Mouse (Mus musculus): Measurements from ENCODE around the gene Pik3r1.

Pik3r1 gene

GRCm38 (mm10) chr13:101767809-101768629 lies at the start of gene Pik3r1:
Pik3r1 (minus strand) TSS chr13:101768217.
- DNase-seq (ENCODE audit: low spot score), result peak; percentile 94

- peak; percentile 86 for DNase-seq (ENCODE audit: low spot score)
These were observed 45.4 kb upstream of the Pik3r1 start for GRCm38 (mm10) chr13:101813267-101813900.

- no peak for DNase-seq (ENCODE audit: low spot score)
These were observed 44.3 kb upstream of the Pik3r1 start for GRCm38 (mm10) chr13:101812341-101812740.

- peak; percentile 46 for DNase-seq (ENCODE audit: low spot score)
These were observed 43.9 kb upstream of the Pik3r1 start for GRCm38 (mm10) chr13:101811882-101812281.

DNA sequence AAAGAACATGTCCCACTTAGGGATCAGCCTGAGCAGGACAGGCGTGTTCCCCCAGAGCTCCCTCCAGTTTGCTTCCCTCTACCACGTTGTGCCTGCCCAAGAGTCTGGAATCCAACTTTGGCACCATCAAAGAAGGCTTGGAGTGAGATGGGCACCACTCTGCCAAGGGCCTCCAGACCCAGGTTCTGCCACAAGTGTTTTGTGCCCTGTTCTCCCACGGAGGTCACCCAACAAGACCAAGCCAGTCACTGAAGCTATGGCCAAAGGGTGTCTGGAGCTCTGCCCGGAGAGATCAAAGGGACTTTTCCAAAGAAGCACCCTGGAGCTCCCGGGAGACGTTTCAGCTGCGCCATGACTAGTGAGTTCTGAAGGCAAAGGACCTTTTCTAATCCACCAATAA lies 42.6 kb upstream of the Pik3r1 start:
- no peak for DNase-seq (ENCODE audit: low spot score)

GRCm38 (mm10) chr13:101809796-101810195 lies 41.8 kb upstream of the Pik3r1 start:
- DNase-seq (ENCODE audit: low spot score), result no peak

- DNase-seq (ENCODE audit: low spot score), result no peak
These were observed 37.6 kb upstream of the Pik3r1 start for GRCm38 (mm10) chr13:101805559-101806091.

DNA sequence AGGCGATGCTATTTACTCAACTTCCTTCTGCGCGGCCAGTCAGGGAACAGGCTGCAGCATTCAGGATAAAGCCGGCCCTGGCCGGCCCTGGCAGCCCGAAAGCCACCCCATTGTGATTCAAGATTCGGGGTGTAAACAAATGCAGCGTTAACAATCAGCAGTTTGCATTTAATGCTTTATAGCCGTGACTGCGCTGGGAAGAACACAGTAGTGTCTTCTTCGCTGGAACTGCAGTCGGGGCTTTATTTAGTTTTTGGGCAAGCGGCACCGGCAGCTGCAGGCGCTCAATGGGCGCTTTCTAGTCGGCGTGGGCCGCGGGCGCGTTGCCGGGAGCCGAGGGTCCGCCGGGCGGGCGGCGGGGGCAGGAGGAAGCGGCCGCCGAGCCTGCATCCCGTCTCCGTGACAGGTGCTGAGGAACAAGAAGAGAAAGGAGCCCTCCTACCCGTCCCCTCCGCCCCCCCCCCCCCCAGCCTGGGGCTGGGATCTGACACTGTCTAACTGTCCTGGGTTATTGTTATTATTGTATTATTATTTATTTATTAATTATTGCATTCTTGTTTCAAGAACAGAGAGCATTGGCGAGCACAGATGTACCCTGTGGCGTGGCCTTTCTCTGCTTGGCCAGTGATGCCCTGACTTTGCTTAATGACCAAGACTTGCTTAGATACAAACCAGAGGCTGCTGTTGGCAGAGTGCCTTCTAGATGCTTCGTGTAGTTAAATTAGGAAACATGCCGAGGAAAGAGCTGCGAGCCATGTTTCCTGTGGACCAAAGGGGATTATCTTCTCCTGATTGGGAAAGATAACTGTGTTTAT lies 33.6 kb upstream of the Pik3r1 start:
- peak; percentile 72 for DNase-seq (ENCODE audit: low spot score)

DNA sequence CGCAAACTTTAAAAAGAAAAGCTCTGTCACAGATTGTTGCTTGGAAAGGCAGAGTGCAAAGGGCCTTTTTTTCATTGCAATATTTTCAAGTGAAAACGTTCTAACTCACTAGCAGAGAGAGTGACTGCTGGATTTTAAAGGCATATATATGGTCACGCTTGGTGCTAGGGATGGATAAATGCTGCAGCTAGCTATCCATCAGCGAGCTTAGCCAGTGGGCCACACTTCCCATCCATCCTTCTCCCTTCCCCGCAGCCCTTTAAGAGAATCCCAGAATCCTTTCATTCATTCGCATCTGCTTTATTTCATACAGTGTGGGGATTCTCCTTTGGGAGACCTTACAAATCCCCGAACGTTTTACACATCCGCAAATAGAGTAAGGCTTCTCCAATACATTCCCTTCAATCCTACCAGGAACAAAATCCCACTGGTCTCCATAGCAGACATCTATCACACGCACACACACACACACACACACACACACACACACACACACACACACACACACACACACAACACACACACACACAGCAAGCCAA lies 32.9 kb upstream of the Pik3r1 start:
- DNase-seq (ENCODE audit: low spot score), result no peak

DNA sequence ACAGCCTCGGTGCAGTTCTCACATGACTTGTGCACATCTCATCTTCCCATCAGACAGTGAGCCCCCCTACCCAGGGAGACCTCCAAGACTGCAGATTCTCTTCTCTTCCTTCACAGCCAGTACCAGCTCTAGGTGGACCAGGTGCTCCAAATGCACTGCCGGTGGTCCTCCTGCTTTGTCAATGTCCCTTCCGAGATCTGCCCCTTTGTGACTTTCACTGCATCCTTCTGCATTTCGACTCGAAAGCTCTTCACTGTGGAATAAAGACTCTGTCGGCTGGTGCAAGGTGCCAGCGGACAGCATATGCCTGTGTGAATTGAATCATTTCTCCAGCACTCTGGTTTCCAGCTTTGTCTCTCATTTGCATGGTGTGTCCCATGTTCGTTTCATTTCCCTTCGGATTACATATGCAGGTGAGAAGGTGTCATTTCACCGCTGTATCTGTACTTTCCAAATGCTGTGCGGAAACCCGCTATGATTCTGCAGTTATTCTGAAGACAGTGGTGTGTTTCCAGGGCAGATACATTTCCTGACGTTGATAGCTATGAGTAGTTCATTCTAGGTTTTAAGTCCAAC lies 32.1 kb upstream of the Pik3r1 start:
- DNase-seq (ENCODE audit: low spot score), result no peak

DNA sequence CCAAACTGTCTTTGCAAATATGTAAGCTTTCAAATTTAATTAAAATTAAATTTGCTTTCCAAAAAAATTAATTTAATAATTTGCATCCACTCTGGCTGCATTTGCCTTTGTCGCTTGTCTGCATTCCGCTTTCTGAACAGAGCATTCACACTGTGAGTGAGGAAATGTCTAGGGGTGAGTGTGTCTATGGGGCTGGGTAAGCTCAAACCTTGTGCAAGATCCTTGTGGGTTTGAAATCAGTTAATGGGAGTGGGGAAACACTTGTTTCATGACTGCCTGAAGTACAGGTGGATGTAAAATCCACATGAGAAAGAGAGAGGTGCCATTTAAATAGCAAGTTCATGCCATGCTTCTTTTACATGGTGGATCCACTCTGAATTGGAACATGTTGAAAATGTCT lies 31.3 kb upstream of the Pik3r1 start:
- no peak for DNase-seq (ENCODE audit: low spot score)

GRCm38 (mm10) chr13:101798522-101798921 lies 30.5 kb upstream of the Pik3r1 start:
- no peak for DNase-seq (ENCODE audit: low spot score)

GRCm38 (mm10) chr13:101796983-101797382 lies 29.0 kb upstream of the Pik3r1 start:
- DNase-seq (ENCODE audit: low spot score), result no peak

- DNase-seq (ENCODE audit: low spot score), result no peak
These were observed 17.7 kb upstream of the Pik3r1 start for GRCm38 (mm10) chr13:101785705-101786104.

DNA sequence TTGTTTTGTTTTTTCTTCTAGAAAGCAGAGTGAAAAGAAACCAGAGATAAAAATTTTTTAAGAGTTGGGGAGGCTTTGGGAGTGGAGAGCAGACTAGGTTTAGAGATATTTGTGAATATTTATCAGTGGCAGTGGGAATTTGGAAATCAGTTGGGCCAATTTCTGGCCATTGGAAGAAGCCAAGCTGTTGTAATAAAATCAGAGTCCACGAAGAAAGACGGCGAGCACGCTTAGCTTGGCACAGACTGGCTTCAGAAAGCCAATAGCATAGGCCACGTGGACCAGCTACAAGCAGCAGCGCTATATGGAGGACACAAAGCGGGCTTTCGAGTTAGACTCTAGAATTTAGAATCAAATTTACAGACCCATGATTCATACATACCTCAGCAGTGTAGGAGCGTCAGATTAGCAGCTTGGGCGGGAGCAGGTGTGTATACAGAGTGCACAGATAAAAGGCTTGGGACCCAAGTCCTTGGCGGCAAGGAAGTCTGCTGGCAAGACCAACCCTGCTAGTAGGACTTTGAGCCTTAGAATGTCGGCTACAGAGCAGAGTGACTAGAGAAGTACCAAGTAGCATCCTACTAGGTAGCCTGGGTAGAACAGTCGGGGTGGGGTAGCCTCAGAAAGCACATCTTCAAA lies 16.8 kb upstream of the Pik3r1 start:
- DNase-seq (ENCODE audit: low spot score), result no peak

DNA sequence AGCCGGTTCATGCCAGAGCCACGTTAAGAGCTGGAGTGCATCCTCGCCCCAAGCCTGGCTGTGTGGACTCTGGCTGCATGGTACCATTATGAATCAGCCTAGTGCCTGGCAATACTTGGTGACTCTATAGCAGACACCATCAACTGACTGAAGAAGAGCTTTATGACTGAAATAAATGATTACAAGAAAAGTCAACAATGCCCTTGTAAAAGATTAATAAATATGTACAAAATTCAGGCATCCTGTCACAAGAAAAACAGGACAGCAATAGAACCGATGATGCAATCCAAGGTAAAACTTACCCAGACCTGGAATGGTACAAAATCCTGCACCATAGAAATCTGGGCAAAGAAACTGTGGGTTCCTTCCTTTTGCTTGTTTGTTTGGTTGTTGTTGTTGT lies 11.0 kb upstream of the Pik3r1 start:
- DNase-seq (ENCODE audit: low spot score), result no peak

GRCm38 (mm10) chr13:101777851-101778250 lies 9.8 kb upstream of the Pik3r1 start:
- DNase-seq (ENCODE audit: low spot score), result no peak

DNA sequence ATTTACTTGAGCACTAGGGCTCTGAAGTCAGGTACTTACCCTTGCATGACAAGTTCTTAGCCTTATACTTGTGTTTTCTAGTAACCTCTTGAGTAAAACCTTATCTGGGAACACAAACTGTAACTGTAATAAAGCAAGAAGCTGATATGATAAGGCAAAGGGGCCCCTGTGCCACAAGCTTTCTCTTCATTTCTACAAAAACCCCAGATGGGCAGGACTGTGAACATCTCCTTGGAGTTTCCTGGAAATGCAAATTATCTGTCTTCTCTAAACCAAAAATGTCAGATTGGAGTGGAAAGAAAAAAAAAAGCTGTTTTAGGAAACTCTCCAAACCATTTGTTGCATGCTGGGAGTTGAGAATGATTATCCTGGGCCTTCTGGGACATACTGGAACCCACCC lies 3.1 kb upstream of the Pik3r1 start:
- DNase-seq (ENCODE audit: low spot score), result no peak

DNA sequence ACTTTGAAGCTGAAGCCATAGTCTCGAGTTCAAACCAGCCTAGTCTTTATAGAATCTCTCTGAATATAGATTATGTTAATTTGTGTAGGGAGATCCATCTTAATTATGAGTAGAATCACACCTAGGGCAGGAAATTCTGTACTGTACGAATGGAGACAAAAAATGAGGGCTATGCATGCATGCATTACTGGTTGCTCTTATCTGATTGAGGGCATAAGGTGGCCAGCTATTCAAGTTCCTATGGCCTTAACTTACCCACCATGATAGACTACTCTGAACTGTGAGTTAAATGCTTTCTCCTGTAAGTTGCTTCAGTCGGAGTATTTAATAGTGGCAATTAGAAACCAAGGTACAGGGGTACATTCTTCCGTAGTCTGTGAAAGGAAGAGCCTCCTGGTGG lies 1.9 kb upstream of the Pik3r1 start:
- DNase-seq (ENCODE audit: low spot score), result no peak

- DNase-seq (ENCODE audit: low spot score), result peak; percentile 61
These were observed 594 bp upstream of the Pik3r1 start for GRCm38 (mm10) chr13:101768630-101768991.

All from embryo, embryonic 10 days (tissue).